Comparison of ENCODE assay signal across 28 mouse cellular contexts in genomic region chr8:84019738-84020137, GRCm38 (mm10). TPM values are rescaled to one million over a fixed set of nuclear protein-coding genes. Genes with fewer than 3 reads are reported as not detected.
DNase-seq lines count a peak whose midpoint lies in the region; ATAC-seq and TF ChIP-seq lines count a peak whose summit lies in the region.
"Had no signal": no experiment of that assay in that cellular context is flagged by ENCODE, and none has a peak within 500 bp of the region (broad histone marks: within the 10 kb centered on the region; RNA-seq: fewer than 3 reads in every experiment).

No protein-coding gene starts in this region.

- ATAC-seq in embryonic facial prominence, embryonic 12.5 days (ENCODE audit: insufficient number of reproducible peaks, insufficient read depth, low FRiP score, low TSS enrichment), result no peak
- ATAC-seq in common myeloid progenitor, adult 5-6 weeks (replicated peaks; ENCODE audit: low read depth, poor library complexity, severe bottlenecking), result 0 out of 2 replicates have a peak, but pooled peaks have one; percentile 12
- ATAC-seq: activated CD4-positive, CD25-positive, alpha-beta regulatory T cell, adult 4 months; forebrain, embryonic 14.5 days; forebrain, embryonic 16.5 days; Patski had no signal

- WGBS in embryonic facial prominence, embryonic 12.5 days, result 84% methylated on average over 9 of the region's 9 CpGs
- 89% methylated on average over 9 of the region's 9 CpGs for WGBS in embryonic facial prominence, embryonic 10.5 days
- WGBS in kidney, adult 2 months, result 78% methylated on average over 9 of the region's 9 CpGs

- H3K9ac ChIP-seq in embryonic facial prominence, embryonic 12.5 days, result no peak overlapping the region
- H3K9ac ChIP-seq: embryonic facial prominence, embryonic 13.5 days; embryonic facial prominence, embryonic 15.5 days; forebrain, embryonic 12.5 days had no signal

- H3K4me1 ChIP-seq in embryonic facial prominence, embryonic 12.5 days, result 0 out of 2 replicates have a peak, but pooled peaks cover 10% of the 10 kb centered on the region
- peaks cover 34% of the 10 kb centered on the region for H3K4me1 ChIP-seq in embryonic facial prominence, embryonic 10.5 days
- peaks cover 31% of the 10 kb centered on the region for H3K4me1 ChIP-seq in kidney, adult 2 months (ENCODE audit: control insufficient read depth, insufficient read depth, low read length)

- no peak for DNase-seq in embryonic facial prominence, embryonic 10.5 days (ENCODE audit: low spot score)
- no peak for DNase-seq in kidney, adult 2 months
- no peak for DNase-seq in embryo, embryonic 10.5 days (ENCODE audit: low spot score)
- DNase-seq in testis, postnatal 10 days (ENCODE audit: low spot score), result no peak
- DNase-seq: adrenal gland, adult 8-10 months; adrenal gland, postnatal 14 days; adrenal gland, postnatal 36 days; B cell, adult 2 months; cerebellum, adult 18-20 months; cerebellum, adult 8-10 months; cerebellum, adult 9-11 months; cerebellum, postnatal 14 days; cerebellum, postnatal 36 days; embryo, embryonic 11 days had no signal

- no peak overlapping the region for H3K4me2 ChIP-seq in embryonic facial prominence, embryonic 12.5 days (replicated peaks)
- H3K4me2 ChIP-seq in myocyte (ENCODE audit: low read depth), result no peak overlapping the region
- H3K4me2 ChIP-seq: embryonic facial prominence, embryonic 13.5 days; embryonic facial prominence, embryonic 15.5 days; forebrain, embryonic 12.5 days had no signal

- no peak overlapping the region for H3ac ChIP-seq in myocyte (ENCODE audit: control insufficient read depth, insufficient read length)

- 0 out of 2 replicates have a peak overlapping the region, but pooled peaks have one; percentile 6 for H3K27ac ChIP-seq in embryonic facial prominence, embryonic 12.5 days
- H3K27ac ChIP-seq in embryonic facial prominence, embryonic 10.5 days (replicated peaks), result no peak overlapping the region
- no peak overlapping the region for H3K27ac ChIP-seq in kidney, adult 2 months (ENCODE audit: insufficient read depth, low read depth, low read length)
- H3K27ac ChIP-seq: embryonic facial prominence, embryonic 13.5 days; embryonic facial prominence, embryonic 15.5 days; forebrain, embryonic 10.5 days; forebrain, embryonic 12.5 days had no signal

- no peak for TF ChIP-seq CTCF in kidney, adult 2 months (conservative IDR thresholded peaks at IDR 0.05; ENCODE audit: insufficient read depth, insufficient read length, low read depth, low read length)

- no peaks in the 10 kb centered on the region for H3K36me3 ChIP-seq in embryonic facial prominence, embryonic 12.5 days
- H3K36me3 ChIP-seq in embryonic facial prominence, embryonic 10.5 days (replicated peaks), result no peaks in the 10 kb centered on the region
- no peaks in the 10 kb centered on the region for H3K36me3 ChIP-seq in myocyte (ENCODE audit: control insufficient read depth, insufficient read depth)
- H3K36me3 ChIP-seq in kidney, adult 2 months (ENCODE audit: control insufficient read depth, insufficient read depth, low read length), result no peaks in the 10 kb centered on the region
- H3K36me3 ChIP-seq: embryonic facial prominence, embryonic 13.5 days; embryonic facial prominence, embryonic 15.5 days; forebrain, embryonic 10.5 days; forebrain, embryonic 12.5 days had no signal

- H3K4me3 ChIP-seq in embryonic facial prominence, embryonic 12.5 days, result no peak overlapping the region
- H3K4me3 ChIP-seq in embryonic facial prominence, embryonic 10.5 days, result no peak overlapping the region
- no peak overlapping the region for H3K4me3 ChIP-seq in myocyte
- H3K4me3 ChIP-seq in kidney, adult 2 months (ENCODE audit: insufficient read depth, low read depth, low read length), result no peak overlapping the region
- H3K4me3 ChIP-seq: embryonic facial prominence, embryonic 13.5 days; embryonic facial prominence, embryonic 15.5 days; erythroblast, embryonic 14.5 days; forebrain, embryonic 10.5 days; forebrain, embryonic 12.5 days had no signal

- TF ChIP-seq POLR2A in myocyte (IDR thresholded peaks at IDR 0.05; ENCODE audit: insufficient read length, low read depth), result no peak
- TF ChIP-seq POLR2A in kidney, adult 2 months (IDR thresholded peaks at IDR 0.05; ENCODE audit: low read depth, low read length), result no peak

- 0 out of 2 replicates have a peak, but pooled peaks cover 4% of the 10 kb centered on the region for H3K9me3 ChIP-seq in embryonic facial prominence, embryonic 12.5 days
- peaks cover 4% of the 10 kb centered on the region; the same call in 1 of the 2 replicates for H3K9me3 ChIP-seq in embryonic facial prominence, embryonic 10.5 days
- H3K9me3 ChIP-seq: embryonic facial prominence, embryonic 13.5 days; embryonic facial prominence, embryonic 15.5 days; forebrain, embryonic 10.5 days; forebrain, embryonic 12.5 days had no signal

- no peaks in the 10 kb centered on the region for H3K79me2 ChIP-seq in myocyte (ENCODE audit: control insufficient read depth, insufficient read depth)

- H3K27me3 ChIP-seq in embryonic facial prominence, embryonic 12.5 days, result peaks cover 32% of the 10 kb centered on the region
- peaks cover 57% of the 10 kb centered on the region for H3K27me3 ChIP-seq in embryonic facial prominence, embryonic 10.5 days (replicated peaks; ENCODE audit: low read depth, poor library complexity, severe bottlenecking)
- no peaks in the 10 kb centered on the region for H3K27me3 ChIP-seq in myocyte (ENCODE audit: control insufficient read depth, insufficient read depth, insufficient read length)
- no peaks in the 10 kb centered on the region for H3K27me3 ChIP-seq in kidney, adult 2 months (replicated peaks; ENCODE audit: control insufficient read depth, insufficient read depth, low read length)
- H3K27me3 ChIP-seq: Patski had no signal

TF ChIP-seq in myocyte, 11 proteins besides CTCF, POLR2A, EP300 and RAD21:
- TF ChIP-seq MYOD1 (IDR thresholded peaks at IDR 0.05; ENCODE audit: control insufficient read depth in 1 of 3, insufficient read length in 2 of 3, low read depth in 2 of 3) (peak in 2 of 3 experiments; percentile 14 to 32), USF1 (IDR thresholded peaks at IDR 0.05; ENCODE audit: low read depth) (no peak)
TF ChIP-seq in myocyte: peak in this region for 1.

RNA-seq across cellular contexts. Expression of gene Palm3, which starts 1.5 kb away (rescaled TPM):
- polyA plus RNA-seq in embryonic facial prominence, embryonic 12.5 days (2016; fragmentation: Nextera tagmentation; extraction: Ambion mirVana), result 9.0 and 9.4 TPM in 2 replicates
- polyA plus RNA-seq in embryonic facial prominence, embryonic 10.5 days (2016; fragmentation: Nextera tagmentation; extraction: Ambion mirVana), result 9.3 and 11.5 TPM in 2 replicates
- total RNA-seq in common myeloid progenitor, adult 5-6 weeks (2017), result not detected in 2 replicates
- 4.9 TPM for polyA plus RNA-seq in myocyte (2012; fragmentation: generic; extraction: Trizol)
- 7.8 and 7.9 TPM in 2 replicates for polyA plus RNA-seq in kidney, adult 2 months (2012; rRNA removed)
- polyA plus RNA-seq: erythroblast, embryonic 14.5 days had no signal

RNA-seq across cellular contexts. Expression of gene 2210011C24Rik, which starts 7.8 kb away (rescaled TPM):
- polyA plus RNA-seq in embryonic facial prominence, embryonic 12.5 days (2016; fragmentation: Nextera tagmentation; extraction: Ambion mirVana), result 0.28 TPM in 1 of 2 replicates, not detected in the other
- 0.28 TPM in 1 of 2 replicates, not detected in the other for polyA plus RNA-seq in embryonic facial prominence, embryonic 10.5 days (2016; fragmentation: Nextera tagmentation; extraction: Ambion mirVana)
- total RNA-seq in common myeloid progenitor, adult 5-6 weeks (2017), result not detected in 2 replicates
- 6.1 TPM for polyA plus RNA-seq in myocyte (2012; fragmentation: generic; extraction: Trizol)
- 9.1 and 14.3 TPM in 2 replicates for polyA plus RNA-seq in kidney, adult 2 months (2012; rRNA removed)
- total RNA-seq: adrenal gland, adult 18-20 months; adrenal gland, postnatal 14 days; adrenal gland, postnatal 36 days had no signal
- polyA plus RNA-seq: embryonic facial prominence, embryonic 13.5 days; erythroblast, embryonic 14.5 days; forebrain, embryonic 12.5 days; forebrain, embryonic 14.5 days; forebrain, embryonic 16.5 days had no signal

RNA-seq across cellular contexts. Expression of gene 1700067K01Rik, which starts 18.4 kb away (rescaled TPM):
- polyA plus RNA-seq in embryonic facial prominence, embryonic 12.5 days (2016; fragmentation: Nextera tagmentation; extraction: Ambion mirVana), result 1.9 and 2.0 TPM in 2 replicates
- 0.60 and 1.0 TPM in 2 replicates for polyA plus RNA-seq in embryonic facial prominence, embryonic 10.5 days (2016; fragmentation: Nextera tagmentation; extraction: Ambion mirVana)
- 1.4 TPM in 1 of 2 replicates, not detected in the other for total RNA-seq in common myeloid progenitor, adult 5-6 weeks (2017)
- polyA plus RNA-seq in myocyte (2012; fragmentation: generic; extraction: Trizol), result 0.29 TPM
- polyA plus RNA-seq in kidney, adult 2 months (2012; rRNA removed), result 5.1 and 7.0 TPM in 2 replicates
- polyA plus RNA-seq: frontal cortex, adult 2 months had no signal

RNA-seq across cellular contexts. Expression of gene Samd1, which starts 22.3 kb away (rescaled TPM):
- polyA plus RNA-seq in embryonic facial prominence, embryonic 12.5 days (2016; fragmentation: Nextera tagmentation; extraction: Ambion mirVana), result 11.6 and 14.1 TPM in 2 replicates
- 12.1 and 12.2 TPM in 2 replicates for polyA plus RNA-seq in embryonic facial prominence, embryonic 10.5 days (2016; fragmentation: Nextera tagmentation; extraction: Ambion mirVana)
- 42.2 and 48.2 TPM in 2 replicates for total RNA-seq in common myeloid progenitor, adult 5-6 weeks (2017)
- 30.6 TPM for polyA plus RNA-seq in myocyte (2012; fragmentation: generic; extraction: Trizol)
- polyA plus RNA-seq in kidney, adult 2 months (2012; rRNA removed), result 37.2 and 44.5 TPM in 2 replicates

RNA-seq across cellular contexts. Expression of gene Il27ra, which starts 22.7 kb away (rescaled TPM):
- polyA plus RNA-seq in embryonic facial prominence, embryonic 12.5 days (2016; fragmentation: Nextera tagmentation; extraction: Ambion mirVana), result 0.81 and 0.99 TPM in 2 replicates
- 0.16 and 0.29 TPM in 2 replicates for polyA plus RNA-seq in embryonic facial prominence, embryonic 10.5 days (2016; fragmentation: Nextera tagmentation; extraction: Ambion mirVana)
- total RNA-seq in common myeloid progenitor, adult 5-6 weeks (2017), result 5.5 and 7.5 TPM in 2 replicates
- polyA plus RNA-seq in myocyte (2012; fragmentation: generic; extraction: Trizol), result 0.07 TPM
- 1.9 and 5.6 TPM in 2 replicates for polyA plus RNA-seq in kidney, adult 2 months (2012; rRNA removed)
